25 mouse cellular contexts compared by ENCODE assay signal in genomic region chr9:76469500-76469899, GRCm38 (mm10).
DNase-seq lines count a peak whose midpoint lies in the region; ATAC-seq and TF ChIP-seq lines count a peak whose summit lies in the region.
"Had no signal": no experiment of that assay in that cellular context is flagged by ENCODE, and none has a peak within 500 bp of the region (broad histone marks: within the 10 kb centered on the region; RNA-seq: fewer than 3 reads in every experiment).

No protein-coding gene starts in this region.

- no peaks in the 10 kb centered on the region for H3K4me1 ChIP-seq in embryonic facial prominence, embryonic 12.5 days
- H3K4me1 ChIP-seq in embryonic facial prominence, embryonic 10.5 days = 0 out of 2 replicates have a peak, but pooled peaks cover 3% of the 10 kb centered on the region
- no peaks in the 10 kb centered on the region for H3K4me1 ChIP-seq in midbrain, embryonic 15.5 days
- H3K4me1 ChIP-seq: embryonic facial prominence, embryonic 15.5 days; forebrain, embryonic 13.5 days; forebrain, embryonic 15.5 days had no signal

- ATAC-seq in embryonic facial prominence, embryonic 12.5 days (ENCODE audit: insufficient number of reproducible peaks, insufficient read depth, low FRiP score, low TSS enrichment) = peak; percentile 15; the same call in 1 of the 2 replicates
- no peak for ATAC-seq in midbrain, embryonic 15.5 days (replicated peaks)
- ATAC-seq: activated CD4-positive, CD25-positive, alpha-beta regulatory T cell, adult 4 months; CD4-positive, CD25-positive, alpha-beta regulatory T cell, adult 4 months; forebrain, embryonic 13.5 days; forebrain, embryonic 15.5 days; Patski had no signal

- H3K27me3 ChIP-seq in embryonic facial prominence, embryonic 12.5 days = no peaks in the 10 kb centered on the region
- H3K27me3 ChIP-seq in embryonic facial prominence, embryonic 10.5 days (replicated peaks; ENCODE audit: low read depth, poor library complexity, severe bottlenecking) = no peaks in the 10 kb centered on the region
- no peaks in the 10 kb centered on the region for H3K27me3 ChIP-seq in midbrain, embryonic 15.5 days (replicated peaks)
- H3K27me3 ChIP-seq: CH12.LX; embryonic facial prominence, embryonic 15.5 days; forebrain, embryonic 13.5 days; forebrain, embryonic 15.5 days had no signal

- no peaks in the 10 kb centered on the region for H3K9me3 ChIP-seq in embryonic facial prominence, embryonic 12.5 days
- H3K9me3 ChIP-seq in embryonic facial prominence, embryonic 10.5 days = no peaks in the 10 kb centered on the region
- no peaks in the 10 kb centered on the region for H3K9me3 ChIP-seq in midbrain, embryonic 15.5 days
- H3K9me3 ChIP-seq: embryonic facial prominence, embryonic 15.5 days; forebrain, embryonic 10.5 days; forebrain, embryonic 13.5 days; forebrain, embryonic 15.5 days; G1E had no signal

- no peak overlapping the region for H3K4me2 ChIP-seq in embryonic facial prominence, embryonic 12.5 days (replicated peaks)
- H3K4me2 ChIP-seq in midbrain, embryonic 15.5 days = no peak overlapping the region
- H3K4me2 ChIP-seq: embryonic facial prominence, embryonic 15.5 days; forebrain, embryonic 13.5 days; forebrain, embryonic 15.5 days had no signal

- H3K27ac ChIP-seq in embryonic facial prominence, embryonic 12.5 days = no peak overlapping the region
- H3K27ac ChIP-seq in embryonic facial prominence, embryonic 10.5 days (replicated peaks) = no peak overlapping the region
- no peak overlapping the region for H3K27ac ChIP-seq in midbrain, embryonic 15.5 days
- H3K27ac ChIP-seq: embryonic facial prominence, embryonic 15.5 days; forebrain, embryonic 10.5 days; forebrain, embryonic 13.5 days; forebrain, embryonic 15.5 days had no signal

- H3K4me3 ChIP-seq in embryonic facial prominence, embryonic 12.5 days = no peak overlapping the region
- H3K4me3 ChIP-seq in embryonic facial prominence, embryonic 10.5 days = no peak overlapping the region
- no peak overlapping the region for H3K4me3 ChIP-seq in midbrain, embryonic 15.5 days
- H3K4me3 ChIP-seq: embryonic facial prominence, embryonic 15.5 days; erythroblast, embryonic 14.5 days; forebrain, embryonic 10.5 days; forebrain, embryonic 13.5 days; forebrain, embryonic 15.5 days had no signal

- no peak overlapping the region for H3K9ac ChIP-seq in embryonic facial prominence, embryonic 12.5 days
- no peak overlapping the region for H3K9ac ChIP-seq in midbrain, embryonic 15.5 days
- H3K9ac ChIP-seq: embryonic facial prominence, embryonic 15.5 days; forebrain, embryonic 13.5 days; forebrain, embryonic 15.5 days had no signal

- H3K36me3 ChIP-seq in embryonic facial prominence, embryonic 12.5 days = no peaks in the 10 kb centered on the region
- H3K36me3 ChIP-seq in embryonic facial prominence, embryonic 10.5 days (replicated peaks) = no peaks in the 10 kb centered on the region
- no peaks in the 10 kb centered on the region for H3K36me3 ChIP-seq in midbrain, embryonic 15.5 days (replicated peaks)
- H3K36me3 ChIP-seq: embryonic facial prominence, embryonic 15.5 days; forebrain, embryonic 10.5 days; forebrain, embryonic 15.5 days; G1E had no signal

- intact Hi-C loops in left cerebral cortex, postnatal 36 days (cut with DNase I) = no loop called here

- no peak for DNase-seq in embryonic facial prominence, embryonic 10.5 days (ENCODE audit: low spot score)
- peak; percentile 9 for DNase-seq in brain, embryonic 14.5 days (ENCODE audit: low read depth)
- DNase-seq in retina, embryonic 14.5 days (ENCODE audit: low spot score) = peak; percentile 33
- no peak for DNase-seq in left cerebral cortex, postnatal 36 days (ENCODE audit: low spot score in 2 of 2)
- DNase-seq: adrenal gland, adult 8-10 months; adrenal gland, postnatal 14 days; adrenal gland, postnatal 36 days; B cell, adult 2 months; cerebellum, adult 11 months; cerebellum, adult 18-20 months; cerebellum, adult 8-10 months; cerebellum, adult 9-11 months; cerebellum, postnatal 25 days had no signal

- 69% methylated on average over 4 of the region's 4 CpGs for WGBS in embryonic facial prominence, embryonic 12.5 days
- 66% methylated on average over 4 of the region's 4 CpGs for WGBS in embryonic facial prominence, embryonic 10.5 days
- WGBS in midbrain, embryonic 15.5 days = 23% methylated on average over 4 of the region's 4 CpGs

- no peak for TF ChIP-seq CTCF in brain, embryonic 14.5 days (IDR thresholded peaks at IDR 0.05; ENCODE audit: borderline replicate concordance, extremely low read depth, insufficient read depth, insufficient read length)

- no peak for TF ChIP-seq POLR2A in brain, embryonic 14.5 days (IDR thresholded peaks at IDR 0.05; ENCODE audit: borderline replicate concordance, extremely low read depth, insufficient read depth, insufficient read length, poor library complexity, severe bottlenecking)

Comparison
In these comparisons a context has a peak if more than half of its experiments do, and no peak if none do; other contexts are left out.
1. DNase-seq: peak in brain, embryonic 14.5 days (single experiment) and retina, embryonic 14.5 days (single experiment); none in embryonic facial prominence, embryonic 10.5 days (single experiment) and left cerebral cortex, postnatal 36 days (0 of 2).